In genomic region chr3:159840817-159841390, GRCm38 (mm10) we compare ENCODE assay signal across 7 mouse cellular contexts. TPM values are rescaled to one million over a fixed set of nuclear protein-coding genes. Genes with fewer than 3 reads are reported as not detected.
DNase-seq lines count a peak whose midpoint lies in the region; ATAC-seq and TF ChIP-seq lines count a peak whose summit lies in the region.

No protein-coding gene starts in this region.

- H3K79me2 ChIP-seq in C2C12 (ENCODE audit: control insufficient read depth, insufficient read depth): peaks cover 65% of the 10 kb centered on the region

- H3K27ac ChIP-seq in ES-E14 (ENCODE audit: insufficient read depth, low read depth, low read length, poor library complexity, severe bottlenecking): no peak overlapping the region
- H3K27ac ChIP-seq in embryonic facial prominence, embryonic 14.5 days (replicated peaks; ENCODE audit: low read depth, low read length): peak overlapping the region; percentile 89

- peaks cover 62% of the 10 kb centered on the region for H3K79me3 ChIP-seq in C2C12 (ENCODE audit: low read depth)

- TF ChIP-seq CTCF in C2C12 (IDR thresholded peaks at IDR 0.05; ENCODE audit: control insufficient read depth, insufficient read depth, insufficient read length): no peak

- WGBS in embryonic facial prominence, embryonic 14.5 days: under 1% methylated on average over 12 of the region's 12 CpGs

- in situ Hi-C loops in ES-E14 (cut with MboI; ENCODE audit: low sequenced_read_pairs in 2 of 2, unreplicated experiment in 2 of 2): no loop called here

- H3K4me2 ChIP-seq in embryonic facial prominence, embryonic 14.5 days (ENCODE audit: low read depth, low read length): peak overlapping the region; percentile 87

- H3K36me3 ChIP-seq in C2C12 (ENCODE audit: control insufficient read depth, insufficient read depth) (peaks cover under 1% of the 10 kb centered on the region), ES-E14 (ENCODE audit: control insufficient read depth, insufficient read depth, low read length, poor library complexity, severe bottlenecking) (no peaks in the 10 kb centered on the region)
- H3K36me3 ChIP-seq in embryonic facial prominence, embryonic 14.5 days (ENCODE audit: control insufficient read depth, insufficient read depth, low read length): no peaks in the 10 kb centered on the region

- DNase-seq in ES-E14 (ENCODE audit: low read depth, low spot score): peak; percentile 9
- DNase-seq in embryonic facial prominence, embryonic 14.5 days (ENCODE audit: low spot score): peak; percentile 16
- DNase-seq in heart, postnatal 25 days (ENCODE audit: low spot score): peak; percentile 8
- DNase-seq in kidney, postnatal 25 days: peak; percentile 25 to 53
- DNase-seq in lung, postnatal 36 days: peak; percentile 33
- peak; percentile 25 for DNase-seq in right cerebral cortex, postnatal 25 days

- peak; percentile 27 for ATAC-seq in embryonic facial prominence, embryonic 14.5 days (ENCODE audit: low read depth)

- intact Hi-C loops in heart, postnatal 25 days (cut with DNase I): loop anchor here (2.0 kb wide), 1 partner anchor 46 kb away; no protein-coding TSS in a partner anchor

- H3ac ChIP-seq in C2C12 (ENCODE audit: control insufficient read depth, insufficient read length, low read depth): peak overlapping the region; percentile 92

- H3K4me3 ChIP-seq in C2C12 (ENCODE audit: insufficient read depth, poor library complexity, severe bottlenecking) (peak overlapping the region; percentile 72), ES-E14 (ENCODE audit: insufficient read depth in 1 of 2, low read depth in 1 of 2, low read length in 2 of 2, poor library complexity in 1 of 2, severe bottlenecking in 1 of 2) (peak overlapping the region; percentile 52 to 62)
- H3K4me3 ChIP-seq in embryonic facial prominence, embryonic 14.5 days (ENCODE audit: low read depth, low read length): peak overlapping the region; percentile 68

- H3K4me1 ChIP-seq in ES-E14 (ENCODE audit: control insufficient read depth in 2 of 2, insufficient read depth in 2 of 2, low read length in 2 of 2, poor library complexity in 1 of 2): peaks cover 0 to 6% of the 10 kb centered on the region in 2 experiments; a peak in 3 of 4 replicates
- H3K4me1 ChIP-seq in embryonic facial prominence, embryonic 14.5 days (ENCODE audit: control insufficient read depth, insufficient read depth, low read length): peaks cover 9% of the 10 kb centered on the region; the same call in 1 of the 2 replicates

- no peaks in the 10 kb centered on the region for H3K27me3 ChIP-seq in C2C12 (ENCODE audit: control insufficient read depth, insufficient read depth, insufficient read length)
- no peaks in the 10 kb centered on the region for H3K27me3 ChIP-seq in embryonic facial prominence, embryonic 14.5 days (replicated peaks; ENCODE audit: control insufficient read depth, insufficient read depth, low read length)

- no peaks in the 10 kb centered on the region for H3K9me3 ChIP-seq in ES-E14 (ENCODE audit: control insufficient read depth, insufficient read depth, low read depth, low read length)
- no peaks in the 10 kb centered on the region for H3K9me3 ChIP-seq in embryonic facial prominence, embryonic 14.5 days (ENCODE audit: control insufficient read depth, low read length)

- H3K9ac ChIP-seq in ES-E14 (ENCODE audit: insufficient read depth, low read depth, low read length, poor library complexity, severe bottlenecking): no peak overlapping the region
- peak overlapping the region; percentile 78 for H3K9ac ChIP-seq in embryonic facial prominence, embryonic 14.5 days (ENCODE audit: low read depth, low read length)

TF ChIP-seq in C2C12, 6 proteins besides CTCF, POLR2A, EP300 and RAD21:
- TF ChIP-seq MAX (IDR thresholded peaks at IDR 0.05) (no peak), CEBPB (IDR thresholded peaks at IDR 0.05; ENCODE audit: low read depth) (no peak), FOSL1 (IDR thresholded peaks at IDR 0.05; ENCODE audit: insufficient read depth, low read length, poor library complexity, severe bottlenecking) (no peak), MYOG (IDR thresholded peaks at IDR 0.05; ENCODE audit: control insufficient read depth, extremely low read depth, insufficient read length) (no peak), MYOD1 (IDR thresholded peaks at IDR 0.05; ENCODE audit: control insufficient read depth, insufficient read length, low read depth) (no peak), USF1 (IDR thresholded peaks at IDR 0.05; ENCODE audit: low read depth) (no peak)

TF ChIP-seq in ES-E14, 5 proteins besides CTCF, POLR2A, EP300 and RAD21:
- TF ChIP-seq CHD2 (IDR thresholded peaks at IDR 0.05; ENCODE audit: low read depth, low read length) (no peak), ZNF384 (IDR thresholded peaks at IDR 0.05; ENCODE audit: low read depth, low read length) (peak; percentile 93)

RNA-seq across cellular contexts. Expression of gene Wls, which starts 1.4 kb away (rescaled TPM):
- 135 TPM for polyA plus RNA-seq in C2C12 (2012; fragmentation: generic; extraction: Trizol)
- total RNA-seq in ES-E14 (2012; rRNA removed): 28.2 and 72.1 TPM in 2 replicates
- polyA plus RNA-seq in embryonic facial prominence, embryonic 14.5 days (2014; fragmentation: Nextera tagmentation; extraction: Ambion mirVana): 143 and 170 TPM in 2 replicates
- total RNA-seq in heart, postnatal 25 days (2021): 10 to 100 TPM; 49.4 to 50.4 TPM
